Mouse (Mus musculus) large intestine, adult 2 months (tissue): ENCODE data around the gene Zfp184. TPM values are rescaled to one million over a fixed set of nuclear protein-coding genes. Genes with fewer than 3 reads are reported as not detected.
"Not testable (repeated sequence)": the region's sequence is repeated elsewhere in the genome, so short reads cannot be mapped to it uniquely, and the experiment has no call there.

Source experiments
- DNase-seq: peaks from one replicate; pipeline ENCODE4 v3.0.0-alpha.2; 2012; ENCODE audit warnings: low read depth, low spot score
- WGBS: fragments of 180-500 bp; shearing (Covaris S2); methylation state at CpG from one replicate; pipeline ENCODE4 v1.1.7; 2018; 5-methylcytosine and 5-hydroxymethylcytosine counted together
- polyA plus RNA-seq: library from polyadenylated mRNA; depleted of rRNA; stranded (reverse); fragments of >200 nt; gene quantifications from 2 replicates; pipeline ENCODE4 v1.2.3, GENCODE M21; 2012; rRNA removed

The Zfp184 gene
- polyA plus RNA-seq: 0.10 and 0.29 TPM in 2 replicates

DNA sequence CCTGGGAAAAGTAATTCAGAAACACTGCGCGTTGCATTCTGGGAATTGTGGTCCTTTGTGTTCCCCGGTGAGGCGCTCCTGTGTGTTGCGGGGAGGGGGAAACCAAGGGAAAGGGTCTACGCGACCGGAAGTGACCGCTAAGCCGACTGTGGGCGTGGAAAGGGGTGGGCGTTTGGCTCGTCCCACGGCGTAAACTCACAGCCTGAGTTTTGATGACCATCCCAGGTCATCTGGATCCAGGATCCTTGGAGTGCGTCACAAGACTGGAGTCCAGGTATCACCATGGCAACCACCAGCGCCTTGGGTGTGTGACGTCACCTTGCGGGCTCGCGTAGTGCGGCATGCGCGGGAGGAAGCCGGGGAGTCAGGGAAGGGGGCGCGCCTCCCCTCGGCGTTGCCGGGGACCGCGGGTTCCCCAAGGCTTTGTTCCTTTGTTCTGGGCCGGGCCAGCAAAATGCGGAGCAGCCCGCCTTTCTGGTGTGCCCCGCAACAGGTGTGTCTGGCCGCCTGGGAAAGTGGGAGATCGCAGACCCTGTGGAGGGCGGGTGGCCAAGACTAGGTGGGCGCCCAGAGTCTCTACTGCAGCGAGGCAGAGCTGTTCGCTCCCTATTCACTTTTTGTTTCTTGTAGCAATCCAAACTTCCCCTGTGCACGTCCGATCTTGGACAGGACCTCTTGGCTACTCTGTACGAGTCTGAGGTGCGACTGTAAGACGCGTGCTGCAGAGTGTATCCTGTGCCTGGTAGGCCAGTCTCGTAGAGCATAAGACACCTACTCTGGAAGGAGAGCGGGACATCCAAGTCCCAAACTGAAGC is at the start of gene Zfp184:
Zfp184 (plus strand) TSS at position 169 of the 815 bp plus-strand sequence.
- WGBS: under 1% methylated on average over 50 of the region's 50 CpGs
- DNase-seq: peak; percentile 74

- DNase-seq: no peak
- 18% methylated on average over 24 of the region's 24 CpGs for WGBS
These were observed 48.2 kb upstream of the Zfp184 start for GRCm38 (mm10) chr13:21896549-21897244.

DNA sequence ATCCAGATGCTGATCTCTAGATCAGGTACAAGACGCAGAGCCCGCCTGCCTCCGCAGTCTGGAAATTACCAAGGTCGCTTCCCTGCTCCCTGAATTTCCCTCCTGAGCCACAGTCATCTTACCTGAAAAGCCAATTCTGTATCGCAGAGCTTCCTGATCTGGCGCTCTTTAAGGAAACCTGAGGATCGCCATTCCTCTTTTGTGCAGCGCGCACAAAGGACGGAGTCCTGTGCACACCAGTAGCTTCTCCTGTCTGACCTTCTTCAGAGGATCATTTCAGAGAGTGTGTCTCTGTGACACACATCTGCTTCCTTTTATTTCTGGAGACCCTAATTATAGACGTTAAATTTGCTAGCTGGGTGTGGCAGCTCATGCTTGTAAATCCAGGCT is 47.7 kb upstream of the Zfp184 start:
- no peak for DNase-seq
- 5% methylated on average over 11 of the region's 11 CpGs for WGBS

DNA sequence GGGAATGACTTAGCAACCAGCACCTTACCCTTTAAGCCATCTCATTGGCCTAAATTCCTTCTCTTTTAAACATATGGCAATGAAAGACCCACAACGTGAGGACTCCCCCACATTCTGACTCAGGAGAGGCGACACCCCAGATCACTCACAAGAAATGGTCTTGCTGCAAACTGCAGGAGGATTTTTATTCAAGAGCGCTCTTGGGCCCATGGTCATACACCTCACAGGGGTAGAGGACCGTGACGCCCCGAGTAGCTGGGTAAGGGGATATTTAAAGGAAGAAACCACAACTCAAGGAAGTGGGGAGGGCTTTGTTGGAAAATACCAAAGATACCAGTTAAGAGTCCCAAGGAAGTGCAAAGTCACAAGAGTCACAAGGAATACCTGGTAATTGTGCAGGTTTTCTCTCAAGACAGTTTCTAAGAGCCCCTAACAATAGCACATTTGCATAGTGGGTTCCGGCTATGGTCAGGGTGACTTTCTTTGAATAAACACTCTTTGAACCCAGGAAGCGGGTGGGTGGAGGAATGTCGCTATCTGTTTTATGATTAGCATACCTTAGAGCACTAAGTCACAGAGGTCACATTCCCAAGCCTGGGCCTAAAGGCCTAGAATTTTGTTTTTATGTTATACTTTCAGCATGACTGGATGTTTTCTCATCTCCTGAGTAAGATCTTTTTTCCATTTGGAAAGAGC is 43.9 kb upstream of the Zfp184 start:
- DNase-seq: not testable (repeated sequence)
- WGBS: 94% methylated on average over 9 of the region's 9 CpGs

- no peak for DNase-seq
- WGBS: 30% methylated on average over 3 of the region's 3 CpGs
These were observed 41.4 kb upstream of the Zfp184 start for GRCm38 (mm10) chr13:21903500-21903899.

DNA sequence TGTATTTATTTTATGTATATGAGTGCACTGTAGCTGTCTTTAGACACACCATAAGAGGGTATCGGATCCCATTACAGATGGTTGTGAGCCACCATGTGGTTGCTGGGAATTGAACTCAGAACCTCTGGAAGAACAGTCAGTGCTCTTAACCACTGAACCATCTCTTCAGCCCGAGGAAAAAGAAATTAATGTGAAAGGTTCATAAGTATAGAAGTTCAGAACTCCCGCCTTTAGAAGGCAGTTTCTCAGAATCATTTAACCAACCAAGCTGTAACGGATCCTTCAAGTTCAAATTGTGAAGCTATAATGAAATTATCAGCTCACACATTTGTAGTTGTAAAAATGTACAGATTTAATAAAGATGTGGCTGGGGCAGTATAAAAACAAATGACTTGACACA is 40.8 kb upstream of the Zfp184 start:
- 81% methylated on average over 4 of the region's 4 CpGs for WGBS
- not testable (repeated sequence) for DNase-seq

- WGBS: 84% methylated on average over 7 of the region's 7 CpGs
- DNase-seq: no peak
These were observed 38.6 kb upstream of the Zfp184 start for GRCm38 (mm10) chr13:21906301-21906700.

DNA sequence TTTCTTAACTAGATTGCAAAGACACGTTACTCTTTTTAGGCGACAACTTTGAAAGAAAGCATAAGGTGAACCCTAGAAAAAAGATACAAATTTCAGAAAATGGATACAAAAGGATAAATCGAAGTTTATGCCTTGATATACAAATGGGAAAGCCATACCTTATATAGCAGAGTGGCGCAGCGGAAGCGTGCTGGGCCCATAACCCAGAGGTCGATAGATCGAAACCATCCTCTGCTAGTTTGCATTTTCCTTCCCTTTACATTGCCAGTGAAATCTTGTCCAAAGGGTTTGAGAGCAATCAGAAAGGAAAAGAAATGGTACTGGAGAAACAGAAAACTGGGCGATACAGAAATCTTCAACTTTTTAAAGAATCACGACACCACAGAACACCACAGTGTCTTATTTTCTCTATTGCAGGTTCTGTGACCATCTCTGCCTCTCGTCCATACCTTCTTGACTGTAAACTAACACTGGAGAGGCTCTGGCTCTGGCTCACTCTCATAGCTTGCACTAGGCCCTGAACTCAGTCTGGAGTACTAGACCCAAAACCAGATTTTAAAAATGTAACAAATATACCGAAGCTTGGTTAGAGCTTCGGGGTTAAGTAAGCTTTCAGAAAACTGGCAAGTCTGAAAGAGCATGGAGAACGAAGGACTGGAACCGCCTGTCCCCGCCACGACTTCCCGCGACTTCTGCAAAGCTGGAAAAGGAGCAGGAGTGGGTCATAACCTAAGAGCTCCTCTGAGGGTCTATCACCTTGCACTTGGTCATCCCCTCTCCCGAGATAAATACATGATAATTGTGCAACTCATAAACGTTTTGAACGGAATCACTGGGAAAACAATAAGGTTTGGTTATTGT is 37.7 kb upstream of the Zfp184 start:
- 64% methylated on average over 22 of the region's 22 CpGs for WGBS
- DNase-seq: no peak

DNA sequence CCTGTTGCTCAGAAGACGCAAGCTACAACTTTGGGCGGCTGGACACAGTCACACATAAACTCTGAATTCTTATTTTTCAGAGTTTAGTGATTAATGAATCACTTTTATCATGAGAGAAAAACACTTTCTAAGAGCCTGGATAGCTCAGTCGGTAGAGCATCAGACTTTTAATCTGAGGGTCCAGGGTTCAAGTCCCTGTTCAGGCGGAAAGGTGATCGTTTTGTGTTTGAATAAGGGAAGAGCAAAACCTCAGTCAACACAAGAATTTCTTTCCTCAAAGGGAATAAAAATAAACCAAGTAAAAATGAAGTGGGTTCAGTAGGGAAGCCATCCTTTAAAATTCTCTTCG is 37.1 kb upstream of the Zfp184 start:
- not testable (repeated sequence) for DNase-seq
- WGBS: 63% methylated on average over 6 of the region's 6 CpGs

DNA sequence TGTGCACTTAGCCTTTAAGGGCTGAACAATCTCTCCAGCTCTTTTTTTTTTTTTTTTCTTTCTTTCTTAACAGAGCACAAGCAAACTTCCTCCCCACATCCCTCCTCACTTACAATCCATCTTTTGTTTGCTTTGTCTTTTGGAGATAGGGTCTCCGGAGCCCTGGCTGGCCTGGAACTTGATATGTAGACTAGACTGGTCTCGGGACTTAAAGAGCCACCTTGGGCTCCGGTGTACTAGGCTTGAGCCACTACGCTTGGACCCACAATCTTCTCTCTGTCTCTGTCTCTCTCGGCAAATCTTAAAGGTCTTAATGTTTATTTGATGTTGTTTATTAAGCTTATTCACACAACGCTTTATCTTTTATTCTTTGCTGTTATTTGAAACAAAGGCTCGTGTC is 34.2 kb upstream of the Zfp184 start:
- 52% methylated on average over 7 of the region's 7 CpGs for WGBS

GRCm38 (mm10) chr13:21911147-21911546 is 33.7 kb upstream of the Zfp184 start:
- WGBS: 32% methylated on average over 17 of the region's 17 CpGs
- DNase-seq: no peak

More for the DNA sequence above, 34.2 kb upstream of the Zfp184 start:
- DNase-seq: no peak

- DNase-seq: no peak
- 18% methylated on average over 8 of the region's 8 CpGs for WGBS
These were observed 31.0 kb upstream of the Zfp184 start for GRCm38 (mm10) chr13:21913854-21914253.

- 20% methylated on average over 14 of the region's 14 CpGs for WGBS
- DNase-seq: no peak
These were observed 30.3 kb upstream of the Zfp184 start for GRCm38 (mm10) chr13:21914599-21914998.

DNA sequence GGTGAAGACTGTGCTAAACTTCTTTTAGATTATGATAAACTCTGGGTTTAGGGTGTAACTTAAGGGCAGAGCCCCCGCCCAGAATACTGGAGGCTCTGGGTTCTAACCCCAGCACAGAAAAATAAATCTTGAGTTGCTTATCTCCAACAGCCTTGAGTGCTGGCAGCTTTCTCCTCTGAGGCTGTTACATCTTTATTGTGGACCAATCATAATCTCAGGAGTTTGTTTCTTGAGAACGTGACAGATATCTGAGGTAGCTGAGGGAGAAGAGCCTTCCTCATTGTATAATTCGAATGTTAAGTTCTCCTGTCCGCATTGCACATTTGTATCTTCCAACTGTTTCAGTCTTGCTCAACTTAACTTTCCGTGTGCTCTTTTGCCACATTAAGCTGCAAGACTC is 29.4 kb upstream of the Zfp184 start:
- WGBS: 79% methylated on average over 5 of the region's 5 CpGs
- no peak for DNase-seq

GRCm38 (mm10) chr13:21916056-21916455 is 28.8 kb upstream of the Zfp184 start:
- WGBS: 67% methylated on average over 6 of the region's 6 CpGs

GRCm38 (mm10) chr13:21917040-21917439 is 27.9 kb upstream of the Zfp184 start:
- WGBS: 34% methylated on average over 13 of the region's 13 CpGs
- DNase-seq: no peak

More at GRCm38 (mm10) chr13:21916056-21916455, 28.8 kb upstream of the Zfp184 start:
- no peak for DNase-seq

DNA sequence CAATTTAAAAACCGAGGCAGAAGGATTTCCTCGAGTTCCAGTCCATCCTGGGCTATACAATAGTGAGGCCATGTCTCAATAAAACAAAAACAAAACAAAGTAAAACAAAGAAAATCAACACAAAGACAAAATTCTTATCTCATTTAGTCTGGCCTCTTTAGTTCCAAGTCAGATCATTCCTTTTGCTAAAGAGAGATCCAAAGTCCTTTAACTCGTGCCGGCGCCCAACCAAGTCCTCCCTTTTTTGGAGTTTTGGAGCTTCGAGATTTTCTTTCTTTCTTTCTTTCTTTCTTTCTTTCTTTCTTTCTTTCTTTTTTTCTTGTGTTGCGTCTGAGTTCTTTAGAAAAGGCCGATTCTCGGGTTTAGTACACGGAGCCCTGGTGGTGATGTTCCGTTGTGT is 27.4 kb upstream of the Zfp184 start:
- 19% methylated on average over 11 of the region's 11 CpGs for WGBS

DNA sequence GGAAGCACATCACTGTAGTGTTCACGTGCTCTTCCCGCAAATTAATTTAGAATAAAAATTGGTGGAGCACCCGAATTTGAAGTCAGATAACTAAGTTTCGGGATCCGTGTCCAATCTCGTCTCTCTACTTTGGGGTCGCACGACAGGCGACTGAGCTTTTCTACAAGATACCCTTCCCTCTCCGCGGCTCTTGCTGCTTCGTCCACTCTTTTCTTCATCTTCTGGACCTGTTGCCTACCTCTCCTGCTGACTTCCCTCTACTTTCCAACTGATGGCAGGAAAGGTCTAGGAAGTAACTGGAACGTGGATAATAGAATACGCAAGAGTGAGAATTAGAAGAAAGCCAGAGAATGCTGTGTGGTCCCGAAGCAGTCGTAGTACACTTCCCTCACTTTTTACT is 26.9 kb upstream of the Zfp184 start:
- WGBS: 11% methylated on average over 16 of the region's 16 CpGs
- DNase-seq: no peak

More for the DNA sequence above, 27.4 kb upstream of the Zfp184 start:
- no peak for DNase-seq

- no peak for DNase-seq
- 5% methylated on average over 38 of the region's 38 CpGs for WGBS
These were observed 26.1 kb upstream of the Zfp184 start for GRCm38 (mm10) chr13:21918570-21919419.
